ENCODE assay signal across 11 mouse cellular contexts in the genomic region with DNA sequence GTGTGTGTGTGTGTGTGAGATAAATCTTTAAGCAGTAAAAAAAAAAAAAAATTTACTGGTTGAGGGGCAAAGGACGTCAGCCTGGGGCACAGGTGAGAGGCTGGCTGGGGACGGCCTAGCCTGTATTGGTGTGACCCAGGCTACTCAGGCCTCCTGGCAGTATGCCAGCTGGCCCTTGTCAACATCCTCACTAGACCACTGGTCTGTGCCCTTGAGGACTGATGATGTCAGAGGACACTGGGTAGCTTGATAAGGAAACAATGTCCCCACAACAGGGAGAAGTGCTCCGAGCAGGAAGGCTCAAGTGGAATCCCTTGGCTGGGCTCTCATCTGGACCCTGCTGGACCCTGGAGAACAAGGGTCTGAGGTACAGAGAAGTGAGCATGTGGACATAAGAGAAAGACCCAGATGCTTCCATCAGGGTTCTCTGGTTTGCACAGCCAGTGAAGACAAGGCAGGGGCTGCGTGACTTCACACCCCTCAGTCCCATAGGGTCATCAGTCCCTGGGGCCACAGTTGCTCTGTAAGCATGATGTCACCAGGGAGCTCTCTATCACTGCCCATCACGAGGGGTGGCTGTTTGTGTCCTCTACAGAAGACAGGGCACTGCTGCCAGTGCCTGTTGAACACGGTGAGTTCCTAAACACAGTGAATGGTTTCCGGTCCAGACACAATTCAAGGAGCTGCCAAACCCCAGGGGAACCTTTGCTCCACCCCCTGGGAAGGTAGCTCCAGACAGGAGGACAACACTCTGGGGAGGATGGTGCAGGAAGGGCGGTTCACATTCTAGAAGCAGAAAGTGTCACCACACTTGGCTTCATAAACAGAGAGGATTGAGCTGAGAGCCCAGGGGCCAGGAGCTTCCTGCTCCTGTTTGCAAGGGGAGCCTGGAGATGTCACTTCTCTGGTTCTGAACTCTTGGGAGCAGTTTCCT. TPM values are rescaled to one million over a fixed set of nuclear protein-coding genes. Genes with fewer than 3 reads are reported as not detected.
DNase-seq lines count a peak whose midpoint lies in the region; ATAC-seq and TF ChIP-seq lines count a peak whose summit lies in the region.
"Had no signal": no experiment of that assay in that cellular context is flagged by ENCODE, and none has a peak within 500 bp of the region (broad histone marks: within the 10 kb centered on the region; RNA-seq: fewer than 3 reads in every experiment).

No protein-coding gene starts in this region.

- peaks cover 0 to 2% of the 10 kb centered on the region in 2 experiments; a peak in 1 of 4 replicates for H3K27me3 ChIP-seq in MEL (ENCODE audit: control insufficient read depth in 1 of 2, insufficient read depth in 2 of 2, low read length in 2 of 2)
- H3K27me3 ChIP-seq in kidney, adult 2 months (replicated peaks; ENCODE audit: control insufficient read depth, insufficient read depth, low read length): no peaks in the 10 kb centered on the region
- H3K27me3 ChIP-seq in lung, embryonic 15.5 days: no peaks in the 10 kb centered on the region

- peak; percentile 27 for DNase-seq in MEL (ENCODE audit: low read depth, low spot score)
- DNase-seq in heart, adult 18-20 months: peak; percentile 78 to 82
- DNase-seq in kidney, adult 2 months: peak; percentile 83
- no peak for DNase-seq in thymus, postnatal 14 days
- no peak for DNase-seq in natural killer cell, adult 2 months (ENCODE audit: low spot score in 2 of 2)
- no peak for DNase-seq in frontal cortex, postnatal 25 days (ENCODE audit: low spot score in 2 of 2)
- DNase-seq in right cerebral cortex, adult 2 months (ENCODE audit: low spot score in 2 of 2): no peak
- DNase-seq: cerebellum, adult 11-12 months; forebrain, postnatal 0 days had no signal

- WGBS in kidney, adult 2 months: 30% methylated on average over 8 of the region's 8 CpGs
- 35% methylated on average over 8 of the region's 8 CpGs for WGBS in lung, embryonic 15.5 days

- no peaks in the 10 kb centered on the region for H3K4me1 ChIP-seq in MEL (ENCODE audit: control insufficient read depth in 1 of 2, insufficient read depth in 2 of 2, low read length in 2 of 2)
- H3K4me1 ChIP-seq in kidney, adult 2 months (ENCODE audit: control insufficient read depth, insufficient read depth, low read length): peaks cover 6% of the 10 kb centered on the region; the same call in 1 of the 2 replicates
- H3K4me1 ChIP-seq in lung, embryonic 15.5 days: peaks cover 7% of the 10 kb centered on the region; the same call in 1 of the 2 replicates

- no peak for TF ChIP-seq POLR2A in MEL (IDR thresholded peaks at IDR 0.05; ENCODE audit: control insufficient read depth in 1 of 2, insufficient read depth in 1 of 2, low read depth in 1 of 2, low read length in 2 of 2, poor library complexity in 1 of 2)
- TF ChIP-seq POLR2A in kidney, adult 2 months (IDR thresholded peaks at IDR 0.05; ENCODE audit: low read depth, low read length): no peak

- no peaks in the 10 kb centered on the region for H3K36me3 ChIP-seq in MEL (ENCODE audit: control insufficient read depth in 1 of 2, insufficient read depth in 2 of 2, low read length in 2 of 2)
- H3K36me3 ChIP-seq in kidney, adult 2 months (ENCODE audit: control insufficient read depth, insufficient read depth, low read length): no peaks in the 10 kb centered on the region
- H3K36me3 ChIP-seq in lung, embryonic 15.5 days: no peaks in the 10 kb centered on the region
- H3K36me3 ChIP-seq: limb, embryonic 12.5 days had no signal

- H3K27ac ChIP-seq in MEL (ENCODE audit: control insufficient read depth, low read depth, low read length): no peak overlapping the region
- no peak overlapping the region for H3K27ac ChIP-seq in kidney, adult 2 months (ENCODE audit: insufficient read depth, low read depth, low read length)
- H3K27ac ChIP-seq in lung, embryonic 15.5 days: no peak overlapping the region
- H3K27ac ChIP-seq: limb, embryonic 12.5 days had no signal

- H3K9me3 ChIP-seq in MEL (replicated peaks; ENCODE audit: insufficient read depth, low read length): no peaks in the 10 kb centered on the region
- H3K9me3 ChIP-seq in lung, embryonic 15.5 days: no peaks in the 10 kb centered on the region
- H3K9me3 ChIP-seq: limb, embryonic 12.5 days had no signal

- H3K4me3 ChIP-seq in MEL (ENCODE audit: control insufficient read depth in 1 of 2, insufficient read depth in 1 of 2, low read depth in 2 of 2, low read length in 2 of 2): no peak overlapping the region
- H3K4me3 ChIP-seq in kidney, adult 2 months (ENCODE audit: insufficient read depth, low read depth, low read length): no peak overlapping the region
- no peak overlapping the region for H3K4me3 ChIP-seq in lung, embryonic 15.5 days
- H3K4me3 ChIP-seq: limb, embryonic 12.5 days had no signal

- H3K79me2 ChIP-seq in MEL (ENCODE audit: control insufficient read depth, insufficient read depth, low read length, poor library complexity): no peaks in the 10 kb centered on the region

- TF ChIP-seq RAD21 in MEL (IDR thresholded peaks at IDR 0.05; ENCODE audit: low read depth, low read length): no peak

- no peak overlapping the region for H3K9ac ChIP-seq in MEL (ENCODE audit: control insufficient read depth, low read depth, low read length, poor library complexity, severe bottlenecking)
- no peak overlapping the region for H3K9ac ChIP-seq in lung, embryonic 15.5 days
- H3K9ac ChIP-seq: forebrain, postnatal 0 days; limb, embryonic 12.5 days had no signal

- TF ChIP-seq EP300 in MEL (IDR thresholded peaks at IDR 0.05; ENCODE audit: low read depth in 1 of 2, low read length in 2 of 2): no peak

- no peak for TF ChIP-seq CTCF in MEL (IDR thresholded peaks at IDR 0.05 in 2 of 3, conservative IDR thresholded peaks at IDR 0.05 in 1 of 3; ENCODE audit: control insufficient read depth in 1 of 3, insufficient read depth in 1 of 3, low read depth in 2 of 3, low read length in 3 of 3, poor library complexity in 1 of 3, severe bottlenecking in 1 of 3)
- TF ChIP-seq CTCF in kidney, adult 2 months (conservative IDR thresholded peaks at IDR 0.05; ENCODE audit: insufficient read depth, insufficient read length, low read depth, low read length): no peak

- peak; percentile 57; the same call in 1 of the 2 replicates for ATAC-seq in lung, embryonic 15.5 days (ENCODE audit: borderline replicate concordance, extremely low read depth, low FRiP score, low TSS enrichment)
- ATAC-seq: forebrain, postnatal 0 days had no signal

- no peak overlapping the region for H3K4me2 ChIP-seq in lung, embryonic 15.5 days
- H3K4me2 ChIP-seq: limb, embryonic 12.5 days had no signal

TF ChIP-seq in MEL, 35 proteins besides CTCF, POLR2A, EP300 and RAD21:
- TF ChIP-seq KAT2A (conservative IDR thresholded peaks at IDR 0.05; ENCODE audit: low read depth, low read length) (no peak), ZNF384 (IDR thresholded peaks at IDR 0.05; ENCODE audit: low read depth, low read length) (peak; percentile 72), MAX (IDR thresholded peaks at IDR 0.05; ENCODE audit: low read length) (no peak), USF2 (IDR thresholded peaks at IDR 0.05; ENCODE audit: borderline replicate concordance in 1 of 2, insufficient read depth in 1 of 2, low read depth in 1 of 2, low read length in 2 of 2) (no peak), TCF12 (IDR thresholded peaks at IDR 0.05; ENCODE audit: low read depth, low read length) (no peak), ELF1 (IDR thresholded peaks at IDR 0.05; ENCODE audit: low read depth, low read length) (no peak)

RNA-seq across cellular contexts. Expression of a gene that starts 12.8 kb away (rescaled TPM):
- 0.03 TPM in 1 of 2 replicates, not detected in the other for total RNA-seq in MEL (2012; rRNA removed)
- polyA plus RNA-seq in MEL (2012; ENCODE audit: insufficient read depth in 1 of 2, insufficient read length in 2 of 2, low read depth in 1 of 2, low replicate concordance in 2 of 2, missing spikeins in 1 of 2): not detected
- 10 to 100 TPM in 1 of 2 experiments, 1 to 10 TPM in 1; 7.1 to 12.8 TPM for total RNA-seq in heart, adult 18-20 months (2021)
- polyA plus RNA-seq in kidney, adult 2 months (2012; rRNA removed): 13.5 and 16.6 TPM in 2 replicates
- 2.5 and 4.0 TPM in 2 replicates for polyA plus RNA-seq in lung, embryonic 15.5 days (2015; fragmentation: Nextera tagmentation; extraction: Ambion mirVana)

RNA-seq across cellular contexts. Expression of a gene that starts 29.1 kb away (rescaled TPM):
- total RNA-seq in MEL (2012; rRNA removed): not detected in 2 replicates
- not detected for polyA plus RNA-seq in MEL (2012; ENCODE audit: insufficient read depth in 1 of 2, insufficient read length in 2 of 2, low read depth in 1 of 2, low replicate concordance in 2 of 2, missing spikeins in 1 of 2)
- not detected for total RNA-seq in heart, adult 18-20 months (2021)
- 0.12 and 0.89 TPM in 2 replicates for polyA plus RNA-seq in kidney, adult 2 months (2012; rRNA removed)
- polyA plus RNA-seq in lung, embryonic 15.5 days (2015; fragmentation: Nextera tagmentation; extraction: Ambion mirVana): 0.16 and 0.50 TPM in 2 replicates

RNA-seq across cellular contexts. Expression of a gene that starts 40.4 kb away (rescaled TPM):
- not detected in 2 replicates for total RNA-seq in MEL (2012; rRNA removed)
- not detected for polyA plus RNA-seq in MEL (2012; ENCODE audit: insufficient read depth in 1 of 2, insufficient read length in 2 of 2, low read depth in 1 of 2, low replicate concordance in 2 of 2, missing spikeins in 1 of 2)
- total RNA-seq in heart, adult 18-20 months (2021): 1 to 10 TPM in 1 of 2 experiments, under 1 TPM in 1; 0.42 to 1.0 TPM
- polyA plus RNA-seq in kidney, adult 2 months (2012; rRNA removed): 0.56 TPM in 2 replicates
- polyA plus RNA-seq in lung, embryonic 15.5 days (2015; fragmentation: Nextera tagmentation; extraction: Ambion mirVana): 0.60 and 1.1 TPM in 2 replicates

Comparison
In these comparisons a context has a peak if more than half of its experiments do, and no peak if none do; other contexts are left out.
1. DNase-seq: peak in MEL (single experiment), heart, adult 18-20 months (2 of 2) and kidney, adult 2 months (single experiment); none in thymus, postnatal 14 days (single experiment), natural killer cell, adult 2 months (0 of 2), frontal cortex, postnatal 25 days (0 of 2) and right cerebral cortex, adult 2 months (0 of 2).